Mouse (Mus musculus) thymus, postnatal 10 days (tissue): Measurements from ENCODE around the gene Vmn1r4.

Experiments
- DNase-seq, 2 experiments: peaks; one replicate each; pipeline ENCODE4 v3.0.0; 2021; ENCODE audit warnings: low spot score in 2 of 2

The Vmn1r4 gene

GRCm38 (mm10) chr6:56923726-56924707 lies at the start of gene Vmn1r4, which contains the start of gene Nt5c3:
Gene Vmn1r4 (plus strand): TSS chr6:56924015.
Gene Nt5c3 (minus strand): TSS chr6:56923932.
- DNase-seq = peak; percentile 87 to 94

- no peak for DNase-seq
Observed at GRCm38 (mm10) chr6:56876870-56877269, 46.9 kb upstream of the Vmn1r4 start.

- DNase-seq = no peak
Observed at GRCm38 (mm10) chr6:56877985-56878384, 45.8 kb upstream of the Vmn1r4 start.

DNA sequence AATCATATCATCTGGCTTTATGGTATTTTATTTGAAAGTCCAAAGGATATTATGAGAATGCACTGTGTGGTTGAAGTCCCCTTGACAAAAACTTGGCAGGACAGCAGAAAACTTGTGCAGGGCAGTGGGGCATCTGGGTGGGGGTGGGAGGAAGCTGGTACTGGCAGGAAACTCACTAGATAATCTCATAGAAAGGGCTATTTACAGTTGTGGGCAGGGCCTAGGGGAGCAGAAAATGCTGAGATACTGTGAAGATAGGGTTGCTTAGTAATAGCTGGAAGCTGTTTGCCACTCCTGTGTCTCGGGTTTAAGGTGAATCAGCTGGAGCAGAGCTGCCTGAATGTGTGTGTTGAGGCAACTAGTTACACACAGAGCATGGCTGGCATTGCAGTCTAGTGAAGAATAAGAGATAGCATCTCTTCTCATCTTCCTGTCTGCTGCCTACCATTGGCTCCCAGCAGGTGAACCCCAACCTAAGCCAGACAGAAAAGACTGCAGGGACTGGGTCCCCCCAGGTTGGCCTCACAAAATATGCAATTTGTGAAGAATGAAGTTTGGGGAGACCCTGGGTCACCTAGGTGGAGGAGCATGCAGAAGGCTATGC lies 44.4 kb upstream of the Vmn1r4 start:
- no peak for DNase-seq

- DNase-seq = no peak
Observed at GRCm38 (mm10) chr6:56888561-56888960, 35.3 kb upstream of the Vmn1r4 start.

DNA sequence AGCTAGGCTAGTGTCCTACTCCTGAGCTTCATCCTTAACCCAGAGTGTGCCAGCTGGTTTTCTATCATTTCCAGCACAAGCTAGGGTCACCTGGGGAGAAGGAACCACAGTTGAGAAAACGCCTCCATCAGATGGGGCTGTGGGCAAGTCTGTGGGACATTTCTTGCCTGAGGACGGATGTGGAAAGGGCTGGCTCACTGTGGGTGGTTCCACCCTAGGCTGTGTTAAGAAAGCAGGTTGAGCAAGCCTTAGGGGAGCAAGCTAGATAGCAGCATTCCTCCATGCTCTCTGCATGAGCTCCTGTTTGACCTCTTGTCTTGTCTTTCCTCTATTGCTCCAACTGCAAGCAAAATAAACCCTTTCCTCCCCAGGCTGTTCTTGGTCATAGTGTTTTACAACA lies 33.1 kb upstream of the Vmn1r4 start:
- DNase-seq = no peak

DNA sequence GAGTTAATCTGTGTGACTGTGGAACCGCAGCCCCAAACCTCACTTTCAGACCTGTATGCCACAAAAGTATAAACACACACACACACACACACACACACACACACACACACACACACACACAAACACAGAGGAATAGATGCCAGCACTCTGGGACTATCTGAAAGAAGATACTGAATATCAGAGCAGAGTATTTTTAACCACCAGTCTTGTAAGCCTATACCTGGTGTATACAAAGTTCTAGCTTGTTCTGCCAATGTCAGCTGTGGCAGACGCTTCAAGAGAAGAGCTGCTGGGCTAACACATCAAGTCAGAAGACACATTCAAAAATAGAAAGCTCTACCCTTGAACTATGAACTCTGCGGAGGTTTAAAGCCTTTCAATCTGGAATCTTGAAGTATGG lies 24.2 kb upstream of the Vmn1r4 start:
- no peak for DNase-seq

- no peak for DNase-seq
Observed at GRCm38 (mm10) chr6:56901336-56901735, 22.5 kb upstream of the Vmn1r4 start.

- peak in 1 of 2 experiments; percentile 39 for DNase-seq
Observed at GRCm38 (mm10) chr6:56901824-56902386, 21.9 kb upstream of the Vmn1r4 start.

- no peak for DNase-seq
Observed at GRCm38 (mm10) chr6:56902606-56903520, 21.0 kb upstream of the Vmn1r4 start.

GRCm38 (mm10) chr6:56903831-56904230 lies 20.0 kb upstream of the Vmn1r4 start:
- no peak for DNase-seq

- no peak for DNase-seq
Observed at GRCm38 (mm10) chr6:56904330-56904729, 19.5 kb upstream of the Vmn1r4 start.

DNA sequence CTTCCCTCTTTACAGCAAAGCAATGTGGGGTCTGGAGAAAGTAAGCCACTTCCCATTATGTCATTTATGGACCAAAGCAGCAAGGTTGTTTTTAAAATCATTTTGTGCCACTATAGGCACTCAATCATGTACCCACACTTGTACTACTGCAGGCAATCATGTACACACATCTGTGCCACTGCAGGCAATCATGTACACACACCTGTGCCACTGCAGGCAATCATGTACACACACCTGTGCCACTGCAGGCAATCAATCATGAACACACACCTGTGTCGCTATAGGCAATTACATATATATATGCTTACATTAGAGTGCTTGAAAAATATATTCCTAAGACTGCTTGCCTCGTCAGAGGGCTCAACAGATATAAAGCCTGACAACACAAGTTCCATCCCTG lies 18.8 kb upstream of the Vmn1r4 start:
- DNase-seq = no peak

GRCm38 (mm10) chr6:56905486-56905885 lies 18.3 kb upstream of the Vmn1r4 start:
- no peak for DNase-seq

GRCm38 (mm10) chr6:56906121-56906846 lies 17.5 kb upstream of the Vmn1r4 start:
- DNase-seq = no peak

DNA sequence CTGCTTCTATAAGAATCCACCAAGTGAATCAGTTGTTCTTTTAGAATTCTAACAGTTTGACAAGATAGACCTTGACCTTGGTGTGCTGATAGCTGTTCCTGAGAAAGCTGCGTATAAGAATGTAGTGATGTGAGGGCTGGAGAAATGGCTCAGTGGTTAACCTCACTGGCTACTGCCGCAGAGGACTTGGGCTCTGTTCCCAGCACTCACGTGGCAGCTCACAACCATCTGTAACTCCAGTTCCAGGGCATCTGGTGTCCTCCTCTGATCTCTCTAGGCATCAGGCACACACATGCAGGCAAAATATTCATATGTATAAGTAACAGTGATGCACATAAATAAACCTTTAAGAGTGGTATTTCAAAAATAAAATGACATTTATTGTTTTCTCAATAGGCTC lies 15.8 kb upstream of the Vmn1r4 start:
- DNase-seq = no peak

DNA sequence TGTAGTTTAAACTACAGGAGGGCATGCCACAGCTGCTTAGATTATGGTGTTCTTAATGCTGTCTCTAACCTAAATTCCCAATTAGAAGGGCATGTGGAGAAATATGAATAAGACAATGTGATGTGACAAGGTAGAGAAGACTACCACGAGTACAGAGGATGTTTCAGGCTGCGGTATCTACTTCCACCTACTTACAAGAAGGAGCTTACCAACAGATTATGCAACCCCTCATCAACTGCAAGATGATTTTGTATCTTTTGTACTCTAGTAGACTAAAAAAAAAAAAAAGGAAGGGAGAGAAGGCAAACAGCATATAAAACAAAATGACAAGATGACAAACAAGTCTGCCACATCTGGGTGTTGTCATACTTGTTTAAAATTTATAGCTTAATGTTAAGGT lies 15.4 kb upstream of the Vmn1r4 start:
- no peak for DNase-seq

DNA sequence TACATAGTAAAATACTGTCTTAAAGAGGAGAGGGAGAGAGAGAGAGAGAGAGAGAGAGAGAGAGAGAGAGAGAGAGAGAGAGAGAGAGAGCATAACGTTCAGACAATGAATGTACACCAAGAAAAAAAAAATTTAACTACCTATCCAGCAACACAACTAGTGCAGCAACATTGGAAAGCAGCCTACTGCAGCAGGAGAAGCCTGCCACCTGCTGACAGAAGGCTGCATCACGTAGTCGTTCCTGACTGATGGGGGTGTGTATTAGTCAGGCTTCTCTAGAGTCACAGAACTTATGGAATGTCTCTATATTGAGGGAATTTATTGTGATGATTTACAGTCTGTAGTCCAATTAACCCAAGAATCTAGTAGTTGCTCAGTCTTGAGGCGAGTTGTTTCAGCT lies 14.9 kb upstream of the Vmn1r4 start:
- DNase-seq = peak in 1 of 2 experiments; percentile 61

DNA sequence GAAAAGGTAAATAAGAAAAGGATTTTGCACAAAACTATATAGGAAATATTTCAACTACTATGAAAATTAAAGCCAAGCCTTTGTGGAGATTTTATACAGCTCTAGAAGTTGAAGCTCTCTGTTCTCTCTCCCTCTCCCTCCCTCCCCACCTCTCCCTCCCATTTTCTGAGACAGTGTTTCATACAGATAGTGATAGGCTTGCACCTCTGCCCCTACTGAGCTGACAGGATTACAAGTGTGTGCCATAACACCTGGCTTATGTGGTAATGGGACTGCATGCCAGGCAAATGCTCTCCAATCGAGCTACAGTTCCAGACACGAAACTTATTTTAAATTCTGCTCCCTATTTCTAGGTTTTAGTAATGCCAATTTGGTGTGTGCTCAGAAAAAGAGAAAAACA lies 12.9 kb upstream of the Vmn1r4 start:
- DNase-seq = no peak

GRCm38 (mm10) chr6:56913092-56913858 lies 10.5 kb upstream of the Vmn1r4 start:
- no peak for DNase-seq
